Mouse (Mus musculus) mature B cell (primary cell): ENCODE data around the gene Zfyve26.
"Not testable (repeated sequence)": the region's sequence is repeated elsewhere in the genome, so short reads cannot be mapped to it uniquely, and the experiment has no call there.

ENCODE experiments used
- in situ Hi-C: fragments of 300-500 bp; cut with MboI; formaldehyde crosslinking; loops from 2 replicates; pipeline ENCODE4 v1.14.3; 2019

The Zfyve26 gene

DNA sequence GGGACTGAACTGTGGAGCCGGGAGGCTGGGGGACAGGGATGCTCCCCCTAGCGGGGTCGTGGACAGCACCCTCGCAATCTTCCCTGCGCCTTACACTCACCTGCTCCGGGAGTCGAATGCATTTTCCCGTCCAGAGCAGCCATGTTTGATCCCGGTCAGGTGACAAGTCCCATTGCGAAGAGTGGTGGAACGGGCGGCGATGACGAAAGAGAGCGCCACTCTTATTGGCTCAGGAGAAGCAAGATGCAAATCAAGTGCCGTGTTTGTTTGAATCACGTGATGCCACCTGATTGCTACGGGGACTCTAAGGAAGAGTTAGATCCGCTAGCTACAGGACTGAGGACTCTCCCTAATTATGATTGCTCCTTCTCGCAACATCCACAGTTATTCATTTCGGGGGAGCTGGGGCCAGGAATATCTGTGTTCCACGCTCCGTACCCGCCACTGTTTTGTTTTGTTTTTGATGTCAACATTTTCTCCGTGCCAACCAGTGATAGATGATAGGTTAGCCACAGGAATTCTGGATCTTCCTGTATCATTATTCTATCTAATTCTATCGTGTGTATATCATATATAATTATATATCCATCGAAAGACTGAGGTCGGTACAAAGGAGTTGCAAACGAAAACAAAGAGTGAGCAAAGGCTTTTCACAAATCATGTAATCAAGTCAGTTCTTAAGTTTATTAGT lies at the start of gene Zfyve26:
Gene Zfyve26, minus strand, starts transcription at position 179 of the 691 bp plus-strand sequence.
- in situ Hi-C loops, result no loop called here

DNA sequence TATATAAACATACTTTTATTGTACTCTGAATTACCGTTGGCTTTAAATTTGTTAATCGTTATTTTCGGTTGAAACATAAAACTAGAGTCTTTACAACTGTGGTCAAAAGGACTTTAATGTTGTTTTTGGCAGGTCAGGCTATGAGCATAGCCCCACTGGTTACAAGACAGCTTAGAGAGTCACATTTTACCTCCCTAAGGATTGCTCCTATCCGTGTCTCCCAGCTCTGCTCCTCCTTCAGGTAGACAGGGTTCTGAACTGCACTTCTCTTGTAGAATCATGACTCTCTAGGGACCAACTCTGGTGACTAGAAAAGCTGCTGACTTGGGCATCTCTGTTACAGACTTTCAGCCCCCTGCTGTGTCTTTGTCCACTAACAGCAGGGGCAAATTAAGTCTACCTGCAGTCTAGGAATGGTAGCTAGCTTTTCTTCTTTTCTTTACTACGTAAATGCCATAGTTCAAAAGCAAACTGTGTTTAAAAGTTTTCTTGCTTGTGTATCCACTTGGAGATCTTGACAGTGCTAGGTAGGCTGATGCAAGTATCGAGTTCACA lies 45.3 kb upstream of the Zfyve26 start:
- in situ Hi-C loops, result no loop called here

DNA sequence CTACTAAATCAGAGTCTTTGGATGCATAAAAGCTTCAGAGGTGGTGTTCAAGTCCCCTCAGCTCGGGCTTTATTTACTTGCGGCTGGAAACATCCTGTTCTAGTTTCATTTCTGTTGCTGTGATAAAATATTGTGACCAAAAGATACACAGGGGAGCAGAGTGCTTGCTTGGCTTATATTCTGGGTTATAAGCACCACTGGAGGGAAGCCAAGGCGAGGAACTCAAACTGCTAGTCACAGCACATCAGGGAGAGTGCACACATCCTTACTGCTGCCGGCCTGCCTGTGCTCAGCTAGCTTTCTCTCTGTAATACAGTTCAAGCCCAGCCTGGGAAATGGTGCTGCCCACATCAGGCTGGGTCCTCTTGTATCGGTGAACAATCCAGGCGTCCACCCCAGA lies 44.4 kb upstream of the Zfyve26 start:
- in situ Hi-C loops, result no loop called here

DNA sequence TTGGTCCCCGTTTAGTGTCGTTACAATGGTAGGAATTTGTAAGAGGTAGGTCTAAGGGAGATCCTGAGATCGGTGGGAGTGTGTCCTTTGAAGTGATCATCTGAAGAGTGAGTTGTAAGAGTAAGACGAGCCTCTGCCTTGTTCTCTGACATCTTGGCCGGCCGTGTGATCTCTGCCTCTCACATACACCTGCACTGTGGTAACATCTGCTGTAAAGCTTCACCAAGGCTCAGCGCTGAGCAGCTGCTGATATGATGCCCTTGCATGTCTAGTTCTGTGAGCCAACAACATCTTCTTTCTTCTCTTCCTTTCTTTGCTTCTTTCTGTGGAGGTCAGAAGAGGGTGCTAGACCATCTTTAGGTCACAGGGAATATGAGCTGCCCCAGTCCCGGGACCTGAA lies 42.7 kb upstream of the Zfyve26 start:
- in situ Hi-C loops, result no loop called here

DNA sequence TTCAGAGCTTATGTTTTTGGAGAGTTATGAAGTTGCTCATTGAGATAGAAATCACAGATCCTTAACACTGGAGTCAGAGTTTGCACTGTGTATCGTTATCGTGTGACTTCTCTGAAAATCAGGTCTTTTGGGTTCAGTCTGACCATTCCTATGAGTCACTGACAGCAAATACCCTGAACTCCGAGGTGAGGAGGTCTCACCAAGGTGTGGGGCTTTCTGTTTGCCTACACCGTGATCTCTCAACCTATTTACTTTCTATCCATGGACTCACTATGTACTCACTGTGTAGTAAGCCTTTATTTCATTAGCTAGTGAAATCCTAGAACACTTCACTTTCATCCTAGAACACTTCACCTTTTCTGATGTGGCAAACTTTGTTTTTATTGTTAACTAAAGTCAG lies 35.6 kb upstream of the Zfyve26 start:
- in situ Hi-C loops, result no loop called here

DNA sequence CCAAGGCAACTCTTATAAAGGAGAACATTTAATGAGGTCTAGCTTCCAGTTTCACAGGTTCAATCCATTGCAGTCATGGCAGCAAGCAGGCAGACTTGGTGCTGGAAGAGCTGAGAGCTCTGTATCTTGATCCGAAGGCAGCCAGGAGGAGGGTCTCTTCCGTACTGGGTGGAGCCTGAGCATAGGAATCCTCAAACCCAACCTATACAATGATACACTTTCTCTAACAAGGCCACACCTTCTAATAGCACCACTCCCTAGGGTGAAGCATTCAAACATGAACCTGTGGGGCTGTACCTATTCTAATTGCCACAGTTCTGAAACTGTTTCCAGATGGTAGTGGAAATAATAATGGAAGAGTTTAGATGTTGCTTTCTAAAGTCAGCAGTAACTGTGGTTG lies 34.5 kb upstream of the Zfyve26 start:
- in situ Hi-C loops, result no loop called here

DNA sequence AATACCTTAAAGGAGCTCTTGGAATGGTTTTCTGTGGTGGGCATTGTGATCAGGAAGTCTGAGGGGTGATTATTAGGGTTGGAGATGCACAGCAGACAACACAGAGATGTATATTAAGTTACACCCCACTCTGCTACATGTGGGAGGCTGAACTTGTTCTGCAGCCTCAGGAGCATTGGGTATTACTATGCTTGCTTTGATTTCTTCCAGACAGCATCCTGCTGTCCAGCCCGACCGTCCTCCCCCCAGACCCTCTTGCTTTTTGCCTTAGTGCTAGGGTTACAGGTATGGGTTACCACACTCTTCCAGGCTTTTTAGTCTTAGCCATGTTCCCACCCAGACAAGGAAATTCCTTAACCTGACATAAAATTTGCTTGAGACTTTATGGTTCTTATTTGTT lies 31.8 kb upstream of the Zfyve26 start:
- in situ Hi-C loops, result no loop called here

DNA sequence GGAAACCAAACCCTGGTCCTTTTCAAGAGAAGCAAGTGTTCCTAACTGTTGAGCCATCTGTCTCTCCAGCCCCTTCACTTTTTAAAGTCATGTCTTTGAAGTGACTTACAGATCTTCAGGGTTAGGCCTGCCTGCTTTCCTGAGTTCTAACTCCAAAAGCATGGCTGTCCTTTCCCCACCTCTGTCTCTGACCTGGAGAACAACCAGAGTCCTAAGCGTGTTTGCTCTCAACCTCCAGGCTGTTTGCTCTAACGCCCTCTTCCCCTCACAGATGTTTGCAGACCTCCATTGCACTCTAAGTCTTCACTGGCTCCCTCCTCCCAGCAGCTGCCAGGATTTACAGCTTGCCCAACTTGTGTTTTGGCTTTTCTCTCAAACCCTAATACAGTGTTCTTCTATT lies 30.6 kb upstream of the Zfyve26 start:
- in situ Hi-C loops, result no loop called here

DNA sequence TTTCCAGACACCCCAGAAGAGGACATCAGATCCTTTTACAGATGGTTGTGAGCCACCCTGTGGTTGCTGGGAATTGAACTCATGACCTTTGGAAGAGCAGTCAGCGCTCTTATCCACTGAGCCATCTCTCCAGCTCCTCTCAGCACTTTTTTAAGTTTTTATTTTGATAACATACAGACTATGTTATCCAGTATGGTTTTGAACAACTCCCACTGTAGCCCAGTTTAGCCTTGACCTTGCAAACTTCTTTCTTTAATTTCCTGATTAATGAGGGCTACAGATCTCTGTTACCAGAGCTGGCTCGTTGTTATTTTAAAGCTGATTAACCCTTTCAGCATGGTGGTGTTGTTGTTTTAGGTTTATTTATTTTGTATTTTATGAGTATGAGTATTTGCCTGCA lies 30.1 kb upstream of the Zfyve26 start:
- in situ Hi-C loops, result no loop called here

DNA sequence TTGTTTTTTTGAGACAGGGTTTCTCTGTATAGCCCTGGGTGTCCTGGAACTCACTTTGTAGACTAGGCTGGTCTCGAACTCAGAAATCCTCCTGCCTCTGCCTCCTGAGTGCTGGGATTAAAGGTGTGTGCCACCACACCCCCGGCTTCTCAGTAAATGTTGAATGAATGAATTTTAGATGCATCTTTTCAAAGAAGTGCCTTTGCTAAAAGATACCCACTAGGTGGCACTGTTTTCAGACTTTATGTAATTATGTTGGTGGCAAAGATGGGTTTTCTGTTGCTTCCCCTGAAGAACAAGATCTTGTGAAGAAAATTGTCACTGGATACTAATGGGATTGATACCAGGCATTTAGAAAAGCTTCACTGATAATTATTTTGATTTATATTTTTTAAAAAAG lies 26.4 kb upstream of the Zfyve26 start:
- in situ Hi-C loops, result not testable (repeated sequence)

DNA sequence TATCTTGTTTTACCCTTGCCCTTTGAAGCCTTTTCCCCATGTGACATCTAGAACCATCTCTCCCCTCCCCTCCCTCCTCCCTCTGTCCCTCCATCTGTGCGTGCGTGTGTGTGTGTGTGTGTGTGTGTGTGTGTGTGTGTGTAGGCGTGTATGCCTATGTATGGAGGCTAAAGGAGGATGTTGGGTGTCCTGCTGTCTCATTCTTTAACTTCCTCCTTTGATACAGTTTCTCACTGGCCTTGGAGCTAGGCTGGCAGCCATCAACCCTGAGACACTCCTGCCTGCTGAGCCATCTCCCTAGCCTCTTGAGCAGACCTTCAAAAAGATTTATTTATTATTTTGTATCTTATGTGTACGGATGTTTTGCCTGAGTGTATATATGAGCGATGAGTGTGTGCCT lies 24.8 kb upstream of the Zfyve26 start:
- in situ Hi-C loops, result no loop called here

DNA sequence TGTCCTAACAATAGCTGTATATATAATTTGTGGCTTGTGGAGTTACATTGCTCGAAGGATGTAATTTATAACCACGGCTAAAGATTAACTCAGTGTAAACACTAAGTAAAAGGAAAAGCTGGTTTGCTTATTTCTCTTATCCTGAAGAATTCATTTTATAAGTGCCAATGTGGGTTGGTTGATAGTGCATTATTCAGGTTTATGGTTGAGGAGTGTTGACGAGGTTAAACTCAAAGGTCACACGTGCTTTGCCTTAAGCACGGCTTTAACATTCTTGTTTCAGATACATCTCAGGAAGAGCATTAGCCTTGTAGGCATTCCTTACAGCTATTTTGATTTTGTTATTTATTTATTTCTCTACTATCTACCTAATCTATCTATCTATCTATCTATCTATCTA lies 21.2 kb upstream of the Zfyve26 start:
- in situ Hi-C loops, result no loop called here

DNA sequence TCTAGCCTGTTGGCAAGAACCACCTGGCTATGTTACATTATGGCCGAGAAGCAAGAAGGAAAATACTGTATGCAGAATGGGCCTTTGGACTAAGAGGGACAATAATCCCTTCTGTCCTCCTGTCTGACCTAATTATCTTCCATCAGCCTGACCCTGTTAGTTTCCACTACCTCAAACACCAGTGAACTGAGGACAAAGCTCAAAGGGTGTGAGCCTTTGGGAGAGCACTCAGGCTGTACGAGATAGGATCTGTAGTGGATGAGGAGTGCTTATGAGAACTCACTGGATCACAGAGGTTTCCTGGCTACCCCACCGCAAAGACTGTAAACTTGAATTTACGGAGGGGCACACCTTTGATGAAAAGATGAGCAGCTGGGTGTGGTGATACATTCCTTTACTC lies 17.6 kb upstream of the Zfyve26 start:
- in situ Hi-C loops, result no loop called here

DNA sequence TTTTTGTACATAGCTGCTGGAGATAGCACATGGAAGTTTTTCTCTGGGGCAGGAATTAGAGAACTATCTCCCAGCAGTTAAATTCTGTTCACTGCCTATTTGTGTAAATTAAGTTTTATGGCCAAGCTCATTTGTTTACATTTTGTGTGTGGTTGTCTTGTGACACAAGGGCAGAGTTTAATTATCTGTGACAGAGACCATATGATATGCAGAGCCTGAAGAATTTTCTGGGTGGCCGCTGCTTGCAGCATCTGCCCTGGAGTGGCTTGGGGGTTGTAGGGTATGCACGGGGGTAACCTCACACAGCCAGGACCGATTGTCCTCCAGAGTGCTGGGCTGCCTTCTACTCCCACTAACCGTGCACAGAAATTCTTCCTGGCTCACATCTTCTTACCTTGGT lies 9.9 kb upstream of the Zfyve26 start:
- in situ Hi-C loops, result no loop called here

DNA sequence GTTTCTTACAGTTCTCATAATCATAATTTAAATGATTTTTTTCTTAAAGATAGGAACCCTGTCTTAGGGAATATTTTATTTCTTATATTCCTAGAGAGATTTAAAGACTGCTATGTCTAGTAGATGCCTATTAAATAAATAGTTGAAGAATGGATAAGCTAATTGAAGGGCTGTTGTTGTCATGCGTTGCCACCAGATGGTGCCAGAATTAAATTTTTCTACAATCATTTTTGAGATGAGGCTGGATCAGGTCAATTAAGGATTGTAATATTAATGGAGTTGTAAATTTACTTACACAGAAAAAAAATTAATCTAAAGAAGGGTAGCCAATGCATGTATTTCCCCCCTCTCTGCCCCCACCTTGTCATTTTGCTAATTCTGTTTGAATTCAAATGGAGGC lies 9.0 kb upstream of the Zfyve26 start:
- in situ Hi-C loops, result no loop called here

DNA sequence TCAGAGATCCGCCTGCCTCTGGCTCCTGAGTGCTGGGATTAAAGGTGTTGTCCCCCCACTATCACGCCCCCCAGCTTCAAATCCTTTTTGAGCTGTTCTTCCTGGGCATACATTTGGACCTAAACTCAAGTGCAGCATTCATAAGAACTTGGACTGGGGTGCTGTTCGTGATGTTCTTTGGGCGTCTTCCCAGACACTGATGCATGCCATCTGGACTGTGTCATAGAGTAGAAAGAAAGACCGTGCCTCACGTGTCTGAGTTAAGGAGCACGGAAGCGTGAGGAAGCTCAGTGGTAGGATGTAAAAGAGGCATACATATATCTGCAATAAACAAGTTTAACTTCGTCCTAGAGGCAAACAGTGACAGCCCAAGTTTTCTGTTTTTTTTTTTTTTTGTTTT lies 5.7 kb upstream of the Zfyve26 start:
- in situ Hi-C loops, result no loop called here

DNA sequence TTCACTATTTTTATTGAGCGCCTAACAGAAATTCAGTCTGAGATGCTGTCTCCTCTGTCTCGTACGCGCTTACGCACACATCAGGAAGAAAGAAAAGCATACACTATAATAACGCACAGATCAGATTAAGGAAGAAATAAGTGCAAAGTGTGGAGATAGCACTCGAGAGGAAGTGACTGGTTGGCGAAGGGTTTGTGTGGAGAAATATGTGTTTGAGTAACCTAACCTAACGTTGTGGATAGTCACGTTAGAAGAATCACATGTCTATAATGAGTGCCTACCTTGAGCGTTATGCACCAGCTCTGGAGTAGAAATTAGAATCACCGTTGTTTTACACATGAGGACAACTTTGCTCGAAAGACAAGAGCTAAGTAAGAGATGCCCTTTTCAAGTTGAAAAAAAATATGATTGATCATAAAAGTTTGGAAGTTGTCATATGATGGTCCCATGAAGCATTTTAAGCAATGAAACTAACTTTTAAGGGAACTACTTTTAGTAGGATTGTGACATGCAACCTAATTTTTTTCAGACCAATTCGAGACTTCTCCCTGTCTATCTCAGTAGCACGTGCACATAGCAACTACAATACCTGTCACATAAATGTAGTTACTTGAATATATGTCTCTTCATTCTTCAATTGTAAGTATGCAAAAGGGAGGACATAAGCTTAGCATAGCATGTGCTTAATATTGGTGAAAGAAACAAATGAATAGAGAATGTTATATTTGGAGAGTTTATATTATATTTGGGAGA lies 2.0 kb upstream of the Zfyve26 start:
- in situ Hi-C loops, result no loop called here

DNA sequence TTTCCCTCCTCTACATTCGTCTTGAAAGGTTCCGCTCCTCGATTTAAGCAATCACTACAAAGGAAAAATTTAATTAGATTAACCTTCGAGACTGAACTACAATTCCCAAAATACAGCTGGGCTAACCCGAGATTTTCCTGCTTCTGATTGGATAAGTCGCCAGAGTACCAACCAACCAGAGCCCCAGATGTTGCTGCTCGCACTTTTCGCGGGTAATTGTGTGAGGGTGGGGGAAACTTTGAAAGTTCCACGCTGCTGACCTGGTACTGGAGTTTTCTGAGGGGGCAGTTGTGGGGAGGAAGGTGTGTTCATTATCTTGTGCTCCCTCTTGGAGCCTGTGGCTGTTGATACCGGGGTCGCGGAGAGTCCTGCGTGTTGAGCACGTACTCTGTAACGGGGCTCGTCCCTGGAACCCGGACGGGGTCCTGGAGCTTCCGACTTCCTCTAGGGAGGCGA lies 1.0 kb upstream of the Zfyve26 start, which contains the start of gene Rad51b:
Gene Rad51b, plus strand, starts transcription at position 162 of the 456 bp plus-strand sequence.
- in situ Hi-C loops, result no loop called here

DNA sequence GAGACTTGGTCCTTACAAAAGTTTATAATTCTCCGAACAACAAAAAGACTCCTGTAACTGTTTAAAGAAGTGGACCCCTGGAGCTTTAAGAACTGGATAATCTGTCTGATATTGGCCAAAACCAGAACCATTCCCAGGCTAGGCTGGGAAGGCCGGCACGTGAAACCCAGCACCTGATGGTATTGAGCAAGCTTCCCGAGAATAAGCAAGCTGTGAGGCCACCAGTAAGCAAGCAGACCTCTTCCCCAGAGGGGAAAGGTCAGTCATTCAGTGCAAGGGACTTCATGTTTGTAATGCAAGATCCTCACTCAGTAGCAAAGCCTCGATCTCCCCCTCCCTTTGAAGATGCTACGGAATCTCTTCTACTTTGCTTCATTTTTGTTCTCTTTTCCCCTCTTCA lies 3.2 kb downstream of the Zfyve26 start:
- in situ Hi-C loops, result no loop called here

DNA sequence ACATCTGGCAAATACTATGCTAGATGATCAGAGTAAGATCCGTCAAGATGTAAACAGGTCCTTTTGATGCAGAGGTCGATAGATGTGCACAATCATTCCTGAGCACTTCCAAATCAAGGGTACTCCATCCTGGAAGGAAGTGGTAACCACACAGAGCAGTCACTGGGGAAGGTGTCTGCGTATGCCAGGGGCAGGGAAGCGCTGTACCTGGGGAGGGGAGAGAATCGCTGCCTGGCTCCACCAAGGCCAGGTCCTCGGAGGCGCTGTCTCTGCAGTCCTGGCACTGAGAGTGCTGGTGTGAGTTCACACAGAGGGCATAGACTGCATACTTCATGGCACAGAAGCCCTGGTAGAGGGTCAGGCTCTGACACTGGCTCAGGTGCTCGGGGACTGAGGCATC lies 13.5 kb downstream of the Zfyve26 start:
- in situ Hi-C loops, result no loop called here

DNA sequence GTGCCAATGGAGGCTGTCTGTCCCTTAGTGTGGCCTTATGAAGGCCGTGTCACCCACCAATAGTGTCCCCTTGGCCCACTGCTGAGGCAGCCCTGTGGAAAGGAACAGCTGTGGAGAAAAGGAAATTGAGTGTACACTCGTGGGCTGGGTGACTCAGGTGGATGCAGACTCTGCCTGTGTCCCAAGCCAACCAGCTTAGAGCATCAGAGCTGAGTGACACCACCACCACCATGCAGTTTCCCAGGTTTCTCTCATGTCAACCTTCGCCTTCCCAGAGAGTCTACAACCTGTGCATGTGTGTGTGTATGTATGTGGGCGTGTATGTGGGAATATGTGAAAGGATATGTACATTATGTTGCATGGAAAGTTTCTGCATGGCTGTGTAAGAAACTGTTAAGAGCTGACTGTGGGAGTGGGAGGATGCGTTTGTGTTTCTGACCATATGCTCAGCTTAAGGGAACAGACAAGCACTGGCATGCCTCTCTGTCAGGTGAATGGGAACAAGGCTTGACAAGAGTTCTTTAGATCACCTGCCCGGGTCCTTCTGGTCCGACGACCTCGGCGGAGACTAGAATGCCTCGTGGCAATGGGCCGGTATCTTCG lies 16.5 kb downstream of the Zfyve26 start:
- in situ Hi-C loops, result no loop called here

DNA sequence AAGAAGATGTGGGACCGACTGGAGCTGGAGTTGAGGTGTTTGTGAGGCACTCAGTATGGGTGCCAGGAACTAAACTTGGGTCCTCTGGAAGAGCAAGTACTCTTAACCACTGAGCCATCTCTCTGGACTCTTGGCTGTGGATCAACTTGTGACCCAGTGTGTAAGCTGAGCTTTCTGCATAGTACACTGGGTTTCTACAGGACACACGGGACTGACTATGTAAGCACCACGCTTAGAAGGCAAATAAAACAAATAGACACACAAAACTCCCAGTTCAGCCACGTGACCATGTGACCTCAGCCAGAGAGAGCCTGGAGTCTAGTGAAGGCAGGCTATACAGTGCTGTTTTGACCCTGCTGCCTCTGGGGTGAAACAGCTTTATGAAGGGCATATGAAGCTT lies 23.5 kb downstream of the Zfyve26 start:
- in situ Hi-C loops, result no loop called here

DNA sequence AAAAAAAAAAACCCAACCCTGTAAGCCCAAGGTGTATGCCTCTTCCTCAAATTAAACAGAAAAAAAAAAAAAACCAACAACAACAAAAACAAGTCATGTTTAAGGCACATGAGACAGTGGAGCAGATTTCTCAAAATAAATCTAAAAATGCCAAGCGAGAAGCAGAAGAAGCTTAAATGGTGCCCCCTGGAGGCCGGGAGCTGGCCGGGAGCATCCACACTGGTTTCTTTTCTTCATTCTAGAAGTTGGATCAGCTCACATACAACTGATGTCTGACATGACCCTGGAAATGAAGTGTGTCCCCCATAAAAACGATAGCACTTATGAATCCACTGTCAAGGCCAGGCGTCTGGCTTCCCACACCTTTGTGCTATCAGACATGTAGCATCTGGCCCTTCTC lies 35.1 kb downstream of the Zfyve26 start:
- in situ Hi-C loops, result no loop called here
